Mouse (Mus musculus) ES-Bruce4 (cell line): ENCODE data around the gene Obp2b. TPM values are rescaled to one million over a fixed set of nuclear protein-coding genes. Genes with fewer than 3 reads are reported as not detected.
"Not testable (repeated sequence)": the region's sequence is repeated elsewhere in the genome, so short reads cannot be mapped to it uniquely, and the experiment has no call there.

Experiments used
- H3K27ac ChIP-seq: 2 replicates; pipeline ENCODE4 v1.5.1; 2012; ENCODE audit warnings: low read length, inconsistent platforms; ENCODE audit not compliant: insufficient read depth
- H3K27me3 ChIP-seq: 2 replicates; pipeline ENCODE4 v1.6.1; 2012; ENCODE audit warnings: mild to moderate bottlenecking, low read length, inconsistent platforms; ENCODE audit not compliant: control insufficient read depth, poor library complexity, insufficient read depth, severe bottlenecking
- H3K36me3 ChIP-seq: 2 replicates; pipeline ENCODE4 v1.6.1; 2012; ENCODE audit warnings: inconsistent platforms, mild to moderate bottlenecking, low read length, moderate library complexity; ENCODE audit not compliant: control insufficient read depth, poor library complexity, insufficient read depth, severe bottlenecking
- H3K4me1 ChIP-seq: one replicate; pipeline ENCODE4 v1.8.1; 2011; ENCODE audit warnings: low read length; ENCODE audit not compliant: control insufficient read depth, insufficient read depth
- H3K4me3 ChIP-seq: 2 replicates; pipeline ENCODE4 v1.5.1; 2011; ENCODE audit warnings: low read depth, mild to moderate bottlenecking, low read length
- H3K9ac ChIP-seq: 2 replicates; pipeline ENCODE4 v1.6.1; 2012; ENCODE audit warnings: low read depth, mild to moderate bottlenecking, inconsistent platforms; ENCODE audit not compliant: poor library complexity, severe bottlenecking
- H3K9me3 ChIP-seq: replicated peaks from 2 replicates; pipeline ENCODE4 v1.6.1; 2012; ENCODE audit warnings: mild to moderate bottlenecking, low read length, inconsistent platforms; ENCODE audit not compliant: control insufficient read depth, poor library complexity, insufficient read depth, severe bottlenecking
- CTCF ChIP-seq: IDR thresholded peaks from one replicate; pipeline ENCODE4 v1.8.1; 2011; ENCODE audit warnings: low read depth, low read length
- EP300 ChIP-seq: IDR thresholded peaks from 2 replicates; pipeline ENCODE4 v1.6.1; 2011; ENCODE audit warnings: low read depth, low read length; ENCODE audit not compliant: insufficient read depth
- POLR2A ChIP-seq: IDR thresholded peaks from one replicate; pipeline ENCODE4 v1.8.1; 2011; ENCODE audit warnings: low read length; ENCODE audit not compliant: insufficient read depth
- polyA plus RNA-seq: library from polyadenylated mRNA; stranded (reverse); fragments of >200 nt; gene quantifications from 2 replicates; pipeline ENCODE4 v1.2.4, GENCODE M21; 2011; ENCODE audit warnings: low read depth; ENCODE audit not compliant: missing spikeins, insufficient read depth, insufficient read length

Gene Obp2b
- polyA plus RNA-seq, 1 experiment, result not detected

DNA sequence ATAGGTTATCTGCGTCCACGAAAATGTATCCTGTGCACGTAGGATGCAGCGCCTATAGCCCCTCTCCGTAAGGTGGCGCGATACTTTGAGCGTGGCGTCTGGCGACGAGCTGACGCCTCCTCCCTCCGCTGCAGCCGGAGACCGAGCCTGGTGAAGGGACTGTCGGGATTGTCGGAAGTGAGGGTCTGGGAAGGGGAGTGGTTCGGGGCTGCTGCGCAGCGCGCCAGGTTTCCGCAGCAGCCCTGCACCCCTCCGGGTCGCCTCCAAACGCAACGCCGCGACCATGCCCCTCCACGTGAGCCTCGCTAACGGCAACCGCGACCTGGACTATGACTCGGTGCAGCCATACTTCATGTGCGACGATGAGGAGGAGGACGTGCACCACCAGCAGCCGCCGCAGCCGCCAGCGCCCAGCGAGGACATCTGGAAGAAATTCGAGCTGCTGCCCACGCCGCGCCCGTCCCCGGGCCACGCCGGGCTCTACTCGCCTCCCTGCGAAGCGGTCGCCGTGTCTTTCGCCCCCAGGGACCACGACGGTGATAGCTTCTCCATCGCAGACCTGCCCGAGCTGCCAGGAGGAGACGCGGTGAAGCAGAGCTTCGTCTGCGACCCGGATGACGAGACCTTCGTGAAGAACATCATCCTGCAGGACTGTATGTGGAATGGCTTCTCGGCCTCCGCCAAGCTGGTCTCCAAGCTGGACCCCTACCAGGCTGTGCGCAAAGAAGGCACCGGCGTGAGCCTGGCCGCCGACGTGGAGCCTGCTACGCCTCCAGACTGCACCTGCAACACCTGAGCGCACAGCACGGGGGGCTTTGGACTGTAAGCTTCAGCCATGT lies 29.9 kb upstream of the Obp2b start, which contains the start of gene Bmyc:
TSS of gene Bmyc (plus strand) at position 97 of the 839 bp plus-strand sequence.
- H3K27me3 ChIP-seq, result no peaks in the 10 kb centered on the region
- peak within 1 kb of the TSS; percentile 50 for H3K9ac ChIP-seq
- TF ChIP-seq EP300 (no peak), POLR2A (no peak), CTCF (peak; percentile 72)
- H3K36me3 ChIP-seq, result no peaks in the 10 kb centered on the region
- H3K4me1 ChIP-seq, result no peaks in the 10 kb centered on the region
- H3K4me3 ChIP-seq, result peak within 1 kb of the TSS; percentile 74
- no peaks in the 10 kb centered on the region for H3K9me3 ChIP-seq
- no peak within 1 kb of the TSS for H3K27ac ChIP-seq

DNA sequence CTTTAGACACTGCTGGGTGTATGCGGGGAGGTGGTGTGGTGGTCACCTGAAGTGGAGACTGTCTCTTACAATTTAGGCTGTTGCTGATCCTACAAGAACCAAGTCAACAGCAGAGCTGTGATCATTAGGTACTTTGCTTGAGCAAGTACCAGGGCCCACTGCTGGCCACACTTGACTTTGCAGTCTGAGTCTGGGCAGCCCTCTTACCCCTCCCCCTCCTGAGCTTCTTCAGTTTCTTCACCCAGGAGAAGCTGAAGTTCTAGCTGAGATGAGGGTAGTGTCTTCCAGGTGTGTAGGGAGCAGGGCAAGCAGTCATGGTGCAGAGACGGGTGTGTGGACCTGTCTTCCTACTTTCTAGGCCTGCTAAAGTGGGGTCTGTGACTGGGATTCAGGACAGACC lies 28.7 kb upstream of the Obp2b start:
- Histone ChIP-seq H3K4me3 (no peak overlapping the region), H3K36me3 (no peaks in the 10 kb centered on the region), H3K27ac (no peak overlapping the region), H3K9me3 (no peaks in the 10 kb centered on the region), H3K27me3 (no peaks in the 10 kb centered on the region), H3K9ac (no peak overlapping the region), H3K4me1 (no peaks in the 10 kb centered on the region)
- TF ChIP-seq EP300, result no peak
- TF ChIP-seq POLR2A, result no peak
- no peak for TF ChIP-seq CTCF

DNA sequence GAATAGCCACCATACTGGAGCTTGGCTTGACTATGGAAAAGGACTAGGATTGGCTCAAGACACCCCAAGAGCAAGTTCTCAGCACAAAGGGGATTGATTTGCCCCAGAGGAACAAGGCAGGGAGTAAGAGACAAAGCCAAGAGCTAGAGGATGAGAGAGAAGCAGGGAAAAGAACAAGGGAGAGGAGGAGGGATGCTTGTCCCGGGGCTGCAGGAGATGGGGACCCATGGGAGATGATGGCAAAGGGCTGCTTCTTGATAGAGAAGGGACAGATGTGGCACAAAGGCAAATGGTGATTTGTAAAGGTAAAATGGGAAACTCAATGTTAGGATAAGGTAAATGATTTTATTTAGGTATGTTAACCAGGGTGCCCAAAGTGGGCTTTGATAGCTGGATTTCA lies 27.8 kb upstream of the Obp2b start:
- H3K4me1 ChIP-seq, H3K27me3 ChIP-seq, H3K9me3 ChIP-seq, H3K9ac ChIP-seq, H3K4me3 ChIP-seq, H3K36me3 ChIP-seq, H3K27ac ChIP-seq: not testable (repeated sequence)

DNA sequence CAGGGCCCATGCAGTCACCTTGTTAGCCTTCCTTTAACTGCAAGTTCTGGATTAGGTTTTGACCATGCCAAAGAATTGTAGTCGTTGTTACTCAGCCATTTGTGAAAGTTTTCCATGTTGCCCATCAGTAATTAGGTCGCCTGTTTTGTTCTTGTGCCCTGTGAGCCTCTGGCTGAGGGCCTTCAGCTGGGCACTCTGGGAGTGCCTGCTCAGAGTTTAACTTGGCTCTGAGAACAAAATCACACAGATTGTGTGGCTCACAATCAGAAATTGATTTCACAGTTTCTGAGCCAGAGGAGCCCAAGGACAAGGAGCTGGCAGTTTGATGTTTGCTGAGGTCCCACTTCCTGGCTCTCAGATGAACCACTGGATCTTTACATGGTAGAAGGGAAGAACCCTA lies 27.0 kb upstream of the Obp2b start:
- not testable (repeated sequence) for H3K27me3 ChIP-seq, H3K27ac ChIP-seq, H3K9me3 ChIP-seq, H3K9ac ChIP-seq, H3K36me3 ChIP-seq, H3K4me1 ChIP-seq, H3K4me3 ChIP-seq

DNA sequence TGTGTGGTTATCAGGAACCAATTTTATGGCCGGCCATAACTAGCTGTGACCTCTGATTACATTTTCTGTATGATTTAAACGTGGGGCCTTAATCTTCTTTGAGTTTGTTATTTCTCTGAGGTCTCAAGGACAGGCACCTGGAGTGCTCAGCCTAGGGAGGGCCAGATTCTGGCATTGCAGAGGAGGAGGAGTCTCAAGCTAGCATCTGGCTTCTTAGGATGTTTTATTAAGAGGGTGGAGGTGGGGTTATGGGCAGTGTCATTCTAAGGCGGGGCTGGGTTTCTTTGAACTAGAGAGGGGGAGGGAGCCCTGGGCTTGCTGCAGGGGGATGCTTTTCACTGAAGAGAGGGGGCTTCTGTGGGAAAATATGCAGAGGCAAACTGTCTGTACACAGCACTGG lies 25.2 kb upstream of the Obp2b start:
- not testable (repeated sequence) for H3K9me3 ChIP-seq, H3K27ac ChIP-seq, H3K27me3 ChIP-seq, H3K9ac ChIP-seq, H3K4me1 ChIP-seq, H3K36me3 ChIP-seq, H3K4me3 ChIP-seq

DNA sequence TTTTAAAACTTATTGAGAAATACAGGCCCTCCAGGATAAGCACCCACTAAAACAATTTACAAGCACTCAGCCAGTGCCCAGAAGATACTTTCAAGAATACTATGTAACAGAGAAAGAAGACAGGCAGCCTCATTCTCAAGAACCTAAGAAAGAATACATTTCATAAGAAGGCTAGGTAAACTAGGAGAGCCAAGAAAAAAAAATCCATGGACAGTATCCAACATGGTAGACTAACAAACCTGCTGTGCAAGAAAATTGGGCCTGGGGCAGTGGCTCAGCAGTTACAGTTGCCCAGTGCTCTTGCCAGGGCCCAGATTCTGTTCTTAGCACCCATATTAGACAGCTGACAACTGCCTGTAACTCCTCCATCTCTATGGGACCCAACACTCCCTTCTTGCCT lies 19.6 kb upstream of the Obp2b start:
- no peaks in the 10 kb centered on the region for H3K27me3 ChIP-seq
- no peak overlapping the region for H3K4me3 ChIP-seq

More for the DNA sequence above, 19.6 kb upstream of the Obp2b start:
- H3K36me3 ChIP-seq, result no peaks in the 10 kb centered on the region
- H3K9me3 ChIP-seq, result no peaks in the 10 kb centered on the region
- no peak overlapping the region for H3K27ac ChIP-seq
- H3K9ac ChIP-seq, result no peak overlapping the region
- TF ChIP-seq POLR2A (no peak), CTCF (no peak)
- H3K4me1 ChIP-seq, result no peaks in the 10 kb centered on the region
